Mouse (Mus musculus) adrenal gland, adult (tissue): Measurements from ENCODE around the gene Itga10.
"Not testable (repeated sequence)": the region's sequence is repeated elsewhere in the genome, so short reads cannot be mapped to it uniquely, and the experiment has no call there.

ENCODE experiments used
- DNase-seq, 2 experiments: peaks; one replicate each; pipeline ENCODE4 v3.0.0; 2022 to 2023; ENCODE audit warnings: low spot score in 1 of 2; ENCODE audit not compliant: inconsistent age in 2 of 2

Itga10 gene

DNA sequence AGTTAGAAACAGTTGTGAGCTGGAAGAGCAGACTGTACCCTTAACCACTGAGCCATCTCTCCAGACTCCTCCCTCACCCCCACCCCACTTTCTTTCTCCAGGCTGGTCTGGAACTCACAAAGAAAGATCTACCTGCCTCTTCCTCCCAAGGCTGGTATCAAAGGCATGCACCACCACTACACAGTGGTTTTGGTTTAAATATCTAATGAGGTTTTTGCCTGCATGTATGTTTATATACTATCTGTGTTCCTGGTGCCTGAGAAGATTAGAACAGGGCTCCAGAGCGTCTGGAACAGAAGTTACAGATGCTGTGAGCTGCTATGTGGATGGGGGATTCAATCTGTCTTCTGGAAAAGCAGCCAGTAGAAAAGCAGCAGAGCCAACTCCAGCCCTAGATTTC is 11.4 kb upstream of the Itga10 start:
- DNase-seq: no peak

DNA sequence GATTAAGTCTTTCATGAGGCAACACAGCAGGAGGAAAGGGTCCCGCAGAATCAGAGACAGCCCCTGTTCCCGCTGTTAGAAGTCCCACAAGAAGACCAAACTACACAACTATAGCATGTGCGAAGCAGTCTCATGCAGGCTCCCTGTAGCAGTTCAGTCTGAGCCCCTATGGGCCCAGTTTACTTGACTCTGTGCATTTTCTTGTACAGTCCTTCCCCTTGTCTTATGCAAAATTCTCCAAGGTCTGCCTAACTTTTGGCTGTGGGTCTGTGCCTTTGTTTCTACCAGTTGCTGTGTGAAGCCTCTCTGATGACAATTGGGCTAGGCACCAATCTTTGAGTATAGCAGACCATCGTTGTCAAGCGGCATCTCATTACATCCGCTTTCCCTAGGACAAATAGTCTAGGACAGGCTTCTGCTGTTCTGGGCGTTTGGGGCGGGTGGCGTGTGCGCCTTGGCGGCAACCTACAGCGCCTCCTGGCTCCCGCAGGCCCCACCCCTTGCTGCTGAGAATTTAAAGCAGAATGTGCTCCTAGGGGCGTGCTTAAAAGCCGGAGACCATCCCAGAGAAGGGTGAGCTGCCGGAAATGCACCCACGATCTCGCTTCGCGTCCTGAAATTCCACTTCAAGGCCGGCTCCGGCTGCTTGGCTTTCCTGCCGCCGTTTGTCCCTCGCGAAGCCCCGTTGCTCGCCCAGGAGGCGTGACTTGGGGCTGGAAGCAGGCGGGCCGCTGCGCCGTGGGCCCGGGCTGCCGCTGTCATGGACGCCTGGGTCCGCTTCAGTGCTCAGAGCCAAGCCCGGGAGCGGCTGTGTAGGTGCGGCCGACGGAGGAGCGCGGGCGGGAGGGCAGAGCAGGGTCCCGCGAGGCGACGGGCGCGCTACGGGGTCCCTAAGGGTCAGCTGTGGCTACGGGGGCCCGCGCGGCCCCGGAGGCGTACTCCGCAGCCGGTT is 10.2 kb upstream of the Itga10 start, which contains the start of the genes Pex11b and Gm42957:
Gene Pex11b, plus strand, starts transcription at position 449 of the 952 bp plus-strand sequence.
Gene Gm42957, plus strand, starts transcription at position 547 of the 952 bp plus-strand sequence.
- peak; percentile 93 to 98 for DNase-seq

DNA sequence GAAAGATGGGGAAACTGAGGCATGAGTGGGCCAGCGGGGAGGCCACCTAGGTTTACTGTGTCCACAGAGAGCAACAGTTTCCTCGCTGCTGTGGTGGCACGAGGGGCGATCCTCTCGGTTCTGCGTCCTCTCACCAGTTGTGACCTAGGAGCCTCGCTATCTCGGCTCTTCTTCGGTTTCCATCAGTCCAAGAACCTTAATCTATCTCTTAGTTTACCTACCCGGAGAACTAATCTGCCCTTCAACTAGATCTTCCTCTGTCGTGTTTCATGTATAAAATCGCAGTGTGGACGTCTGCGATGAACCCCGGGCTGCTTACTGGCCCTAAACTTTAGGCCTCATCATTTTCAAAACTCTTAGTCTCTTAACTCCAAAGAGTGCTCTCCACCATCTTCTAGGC is 9.5 kb upstream of the Itga10 start:
- no peak for DNase-seq

DNA sequence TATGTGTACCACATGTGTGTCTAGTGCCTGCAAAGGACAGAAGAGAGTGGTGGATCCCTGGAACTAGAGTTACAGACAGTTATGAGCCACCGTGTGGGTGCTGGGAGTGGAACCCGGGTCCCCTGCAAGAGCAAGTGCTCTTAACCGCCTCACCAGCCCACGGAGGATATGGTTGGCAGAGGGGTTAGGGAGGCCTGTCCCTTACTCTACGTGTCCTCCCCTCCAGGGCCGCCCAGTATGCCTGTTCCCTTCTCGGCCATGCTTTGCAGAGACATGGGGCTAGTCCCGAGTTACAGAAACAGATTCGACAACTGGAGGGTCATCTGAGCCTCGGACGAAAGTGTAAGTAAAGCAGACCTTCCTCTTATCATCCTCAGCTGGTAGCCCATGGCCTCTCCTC is 8.9 kb upstream of the Itga10 start:
- DNase-seq: no peak

DNA sequence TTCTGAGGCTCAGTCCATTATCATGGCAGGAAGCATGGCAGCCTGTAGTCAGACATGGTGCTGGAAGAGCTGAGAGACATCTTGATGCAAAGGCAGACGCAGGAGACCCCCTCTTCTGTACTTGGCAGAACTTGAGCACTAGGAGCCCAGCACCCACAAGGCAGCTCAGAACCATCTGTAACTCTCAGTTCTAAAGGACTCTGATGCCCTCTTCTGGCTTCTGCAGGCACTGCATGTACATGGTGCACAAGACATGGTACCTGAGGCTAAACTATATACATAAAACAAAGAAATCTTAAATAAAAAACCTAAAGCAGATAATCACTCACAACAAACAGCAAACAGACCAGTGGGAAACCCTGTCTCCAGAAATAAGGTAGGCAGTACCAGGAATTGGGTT is 6.2 kb upstream of the Itga10 start:
- peak; percentile 61 to 91 for DNase-seq

DNA sequence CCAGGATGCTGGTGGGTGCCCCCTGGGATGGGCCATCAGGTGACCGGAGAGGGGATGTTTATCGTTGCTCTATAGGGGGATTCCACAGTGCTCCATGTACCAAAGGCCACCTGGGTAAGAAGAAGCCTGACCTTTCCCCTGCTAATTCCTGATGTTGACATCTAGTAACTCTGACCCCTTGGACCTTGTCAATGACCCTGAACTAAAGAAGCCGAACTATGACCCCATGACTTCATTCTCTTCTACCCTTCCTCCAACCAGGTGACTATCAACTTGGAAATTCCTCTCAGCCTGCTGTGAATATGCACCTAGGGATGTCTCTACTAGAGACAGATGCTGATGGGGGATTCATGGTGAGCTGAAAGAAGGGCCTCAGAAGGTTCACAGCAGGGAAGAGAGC is 2.0 kb downstream of the Itga10 start:
- DNase-seq: no peak

DNA sequence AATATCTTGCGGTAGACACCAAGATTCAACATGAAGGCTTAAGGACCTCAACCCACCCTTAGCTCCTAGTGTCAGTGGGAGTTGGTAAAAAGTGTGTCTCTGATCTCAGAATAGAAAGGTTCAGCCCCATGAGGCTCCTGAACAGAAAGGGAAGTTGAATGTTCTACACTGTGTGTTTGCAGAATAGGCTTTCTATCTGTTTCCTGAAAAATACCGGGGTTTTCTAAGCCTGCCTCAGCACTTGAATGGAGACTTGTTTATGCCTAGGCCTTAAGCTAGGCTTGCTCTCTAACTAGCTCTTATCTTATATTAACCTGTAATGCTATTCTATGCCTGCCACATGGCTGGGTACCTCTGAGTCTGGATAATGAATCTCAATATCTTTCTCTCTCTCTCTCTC is 15.5 kb downstream of the Itga10 start:
- no peak for DNase-seq

DNA sequence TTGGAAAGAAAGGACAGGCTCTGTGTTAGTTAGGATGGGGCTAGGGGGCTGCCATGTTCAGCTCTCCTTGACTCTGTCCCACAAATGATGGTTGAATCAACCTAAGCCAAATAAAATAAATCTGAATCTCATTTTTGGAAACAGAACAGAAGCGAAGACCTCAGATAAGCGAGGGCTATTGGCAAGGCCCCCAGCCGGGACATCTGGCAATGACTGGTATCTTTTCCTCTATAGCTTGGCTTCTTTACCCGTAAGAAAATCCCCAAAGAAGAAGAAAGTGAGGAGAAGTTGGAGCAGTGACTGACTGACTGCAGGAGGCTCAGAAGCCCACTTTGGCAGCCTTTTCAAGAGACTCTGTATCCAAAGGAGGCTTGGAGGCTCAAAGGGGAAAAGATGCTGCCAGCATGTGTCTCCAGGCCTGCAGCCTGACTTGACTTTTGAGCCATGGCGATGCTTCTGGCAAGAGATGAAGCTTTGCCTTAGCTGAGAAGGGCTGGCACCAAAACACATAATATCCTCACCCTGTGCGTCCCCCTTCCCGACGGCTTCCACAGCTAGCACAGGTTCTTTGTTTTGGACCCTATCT is 17.4 kb downstream of the Itga10 start:
- DNase-seq: peak in 1 of 2 experiments; percentile 35

DNA sequence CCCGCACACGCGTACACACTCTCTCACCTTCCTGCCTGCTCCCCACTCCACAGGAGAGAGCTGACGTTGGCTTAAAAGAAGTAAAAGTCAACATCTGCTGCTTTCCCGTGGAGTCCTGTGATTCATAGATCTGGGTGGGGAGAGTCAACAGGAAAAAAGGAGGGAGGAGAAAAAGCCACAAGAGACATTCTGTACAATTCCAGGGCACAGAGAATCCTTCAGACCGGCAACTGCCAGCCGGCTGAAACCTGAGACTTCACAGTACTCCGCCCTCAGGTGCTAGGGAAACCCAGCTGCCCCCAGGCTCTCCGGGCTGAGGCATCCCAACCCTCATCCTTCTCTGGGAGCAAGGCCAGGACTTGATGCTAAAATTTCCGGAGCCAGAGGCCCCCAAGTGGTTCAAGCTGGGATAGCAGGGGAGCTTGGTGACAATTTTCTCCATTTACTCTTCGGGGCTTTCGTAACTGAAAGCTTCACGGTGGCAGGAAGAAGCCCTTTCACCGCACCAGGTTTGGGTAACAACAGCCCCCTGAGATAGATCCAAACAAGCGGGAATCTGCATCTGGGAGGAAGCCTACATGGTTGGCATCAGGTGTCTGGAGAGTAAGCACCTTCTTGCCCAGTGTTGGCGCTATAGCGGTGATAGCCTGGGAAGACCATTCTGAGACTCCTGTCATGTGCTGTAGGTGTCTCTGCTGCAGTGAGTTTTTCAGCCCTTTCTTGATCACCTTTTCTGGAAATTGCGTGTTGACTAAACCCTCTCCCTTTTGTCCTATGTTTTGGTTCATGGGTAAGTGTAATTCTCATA is 18.3 kb downstream of the Itga10 start:
- peak; percentile 78 to 95 for DNase-seq

DNA sequence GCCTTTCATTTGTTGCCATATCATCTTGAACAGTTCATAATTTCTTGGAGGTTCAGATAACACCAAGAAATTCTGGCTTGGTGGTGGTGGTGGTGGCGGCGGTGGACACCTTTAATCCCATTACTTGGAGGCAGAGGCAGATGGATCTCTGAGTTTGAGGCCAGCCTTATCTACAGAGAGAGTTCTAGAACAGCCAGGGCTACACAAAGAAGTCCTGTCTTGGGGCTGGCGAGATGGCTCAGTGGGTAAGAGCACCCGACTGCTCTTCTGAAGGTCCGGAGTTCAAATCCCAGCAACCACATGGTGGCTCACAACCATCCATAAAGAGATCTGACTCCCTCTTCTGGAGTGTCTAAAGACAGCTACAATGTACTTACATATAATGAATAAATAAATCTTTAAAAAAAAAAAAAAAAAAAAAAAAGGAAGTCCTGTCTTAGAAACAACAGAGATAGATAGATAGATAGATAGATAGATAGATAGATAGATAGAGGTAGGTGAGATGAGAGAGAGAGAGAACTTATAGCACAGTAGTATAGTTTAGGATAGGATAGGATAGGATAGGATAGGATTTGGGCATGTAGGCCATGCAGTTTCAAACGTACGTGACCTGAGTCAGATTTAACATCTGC is 20.5 kb downstream of the Itga10 start:
- not testable (repeated sequence) for DNase-seq

DNA sequence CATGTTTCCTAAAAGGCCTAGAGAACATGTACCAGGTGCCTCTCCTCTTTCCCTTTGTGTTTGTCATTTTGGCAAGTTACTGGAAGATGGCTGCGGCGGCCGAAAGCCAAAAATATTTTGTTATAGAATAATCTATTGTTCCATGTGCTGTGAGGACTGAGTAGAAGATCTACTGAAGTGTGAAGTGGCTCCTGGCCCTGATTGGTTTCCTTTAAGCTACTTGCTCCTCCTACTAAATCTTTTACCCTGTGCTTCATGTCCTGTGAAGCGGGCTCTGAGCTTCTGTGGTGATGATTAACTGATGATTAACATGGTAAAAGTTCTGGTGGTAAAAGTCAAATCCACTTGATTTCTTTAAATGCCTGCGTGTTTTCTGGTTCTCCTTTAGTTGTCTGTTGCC is 21.5 kb downstream of the Itga10 start:
- DNase-seq: no peak

DNA sequence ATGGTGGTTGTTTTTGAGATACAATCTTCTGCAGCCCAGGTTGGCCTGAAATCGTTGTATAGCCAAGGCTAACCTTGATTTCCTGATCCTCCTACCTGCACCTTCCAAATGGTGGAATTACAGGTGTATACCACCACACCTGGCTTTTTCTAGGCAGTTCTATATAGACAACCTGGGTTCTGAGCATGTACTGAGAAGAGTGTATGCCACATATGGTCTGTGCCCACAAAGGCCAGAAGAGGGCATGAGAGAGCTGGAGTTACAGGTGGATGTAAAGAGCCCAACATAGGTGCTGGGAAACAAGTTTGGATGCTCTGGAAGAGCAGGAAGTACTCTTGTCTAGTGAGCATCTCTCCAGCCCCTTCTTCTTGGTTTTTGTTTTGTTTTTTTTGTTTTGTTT is 21.9 kb downstream of the Itga10 start:
- peak; percentile 34 to 80 for DNase-seq

DNA sequence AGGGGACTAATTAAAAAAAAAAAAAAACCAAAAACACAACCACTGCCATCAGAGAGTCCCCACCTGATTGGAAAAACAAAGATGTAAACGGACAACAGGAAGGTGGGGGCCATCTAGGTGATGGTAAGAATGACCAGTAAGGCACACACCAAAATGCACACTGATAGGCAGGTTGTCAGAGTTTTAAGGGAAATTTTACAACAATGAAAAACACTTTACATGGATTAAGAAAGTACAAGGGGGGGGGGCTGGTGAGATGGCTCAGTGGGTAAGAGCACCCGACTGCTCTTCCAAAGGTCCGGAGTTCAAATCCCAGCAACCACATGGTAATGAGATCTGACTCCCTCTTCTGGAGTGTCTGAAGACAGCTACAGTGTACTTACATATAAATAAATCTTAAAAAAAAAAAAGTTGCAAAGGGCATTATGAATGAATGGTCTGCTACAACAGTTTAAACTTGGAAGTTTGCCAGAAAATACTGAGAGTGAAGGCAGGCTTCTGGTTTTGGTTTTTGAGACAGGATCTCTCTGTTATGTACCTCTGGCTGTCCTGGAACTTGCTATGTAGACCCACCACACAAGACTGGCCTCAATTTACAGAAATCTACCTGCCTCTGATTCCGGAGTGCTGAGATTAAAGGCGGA is 23.2 kb downstream of the Itga10 start:
- DNase-seq: no peak

DNA sequence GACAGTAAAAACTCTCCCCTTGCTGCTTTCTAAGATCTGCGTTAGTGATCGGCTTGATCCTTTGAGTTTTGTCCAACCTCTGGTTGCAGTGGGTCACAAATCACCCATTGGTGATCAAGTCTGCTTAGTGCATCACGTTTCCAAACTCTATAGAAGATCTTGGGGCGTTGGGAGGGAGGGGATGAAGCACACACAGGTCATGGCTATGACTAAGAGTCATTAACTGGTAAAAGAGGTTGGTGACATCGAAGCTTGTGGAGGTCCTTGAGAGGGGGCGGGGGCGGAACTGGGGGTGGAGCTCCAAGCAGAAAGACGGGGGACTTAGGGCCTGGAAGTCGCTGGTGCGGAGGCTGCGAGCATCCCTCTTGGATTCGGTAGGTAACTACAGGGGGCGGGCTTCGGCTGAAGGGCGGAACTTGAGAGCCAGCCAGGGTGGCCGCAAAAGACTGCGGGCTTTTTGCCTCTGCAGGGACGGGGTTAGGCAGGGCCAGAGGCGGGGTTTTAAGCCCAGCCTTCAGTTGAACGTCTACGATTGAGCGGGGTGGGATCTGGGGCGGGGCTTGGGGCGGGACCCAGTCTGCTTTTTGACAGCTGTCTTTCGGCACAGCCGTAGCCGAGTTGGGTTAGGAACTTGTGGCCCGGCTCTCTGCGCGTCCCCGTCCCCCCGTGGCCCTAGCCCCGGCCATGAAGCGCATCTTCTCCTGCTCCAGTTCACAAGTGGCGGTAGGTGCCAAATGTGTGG is 24.5 kb downstream of the Itga10 start, which contains the start of gene Ankrd35:
Gene Ankrd35, plus strand, starts transcription at position 405 of the 742 bp plus-strand sequence.
- peak; percentile 81 to 93 for DNase-seq

DNA sequence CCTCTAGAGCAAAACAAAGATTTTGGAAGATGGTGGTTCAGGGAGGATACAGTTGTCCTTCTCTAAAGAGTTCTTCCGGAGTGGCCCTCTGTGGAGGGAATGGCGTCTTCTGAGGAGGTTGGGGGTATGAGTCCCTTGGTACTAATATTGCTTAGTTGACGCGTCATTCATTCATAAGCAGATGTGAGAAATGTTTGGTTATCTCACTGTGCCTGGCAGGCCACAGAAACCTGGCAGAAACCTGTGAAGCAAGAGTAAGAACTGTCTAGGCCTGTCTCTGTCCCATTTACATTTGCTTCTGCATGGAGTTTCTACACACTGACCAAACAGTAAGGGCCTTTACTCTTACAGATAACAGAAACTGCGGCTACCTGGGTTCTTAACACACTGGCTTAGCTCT is 26.1 kb downstream of the Itga10 start:
- DNase-seq: no peak

DNA sequence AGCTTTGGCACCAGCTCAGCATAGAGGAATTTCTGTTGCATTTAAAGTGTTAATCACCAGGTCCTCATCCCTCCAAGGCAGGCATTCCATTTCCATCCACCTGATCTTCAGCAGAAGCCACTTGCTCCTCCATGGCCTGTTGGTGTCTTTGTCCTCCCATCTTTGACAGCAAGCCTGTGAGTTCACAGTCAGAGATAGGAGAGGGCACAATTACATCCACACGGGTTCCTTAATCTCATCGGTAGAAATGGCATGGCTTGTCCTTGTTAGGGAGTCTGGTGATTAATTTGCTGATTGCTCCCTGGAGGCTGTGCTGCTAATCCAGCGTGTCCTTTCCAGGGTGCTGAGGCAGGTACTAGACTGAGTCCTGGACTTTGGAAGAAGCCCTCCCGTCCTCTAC is 28.1 kb downstream of the Itga10 start:
- peak in 1 of 2 experiments; percentile 55 for DNase-seq

DNA sequence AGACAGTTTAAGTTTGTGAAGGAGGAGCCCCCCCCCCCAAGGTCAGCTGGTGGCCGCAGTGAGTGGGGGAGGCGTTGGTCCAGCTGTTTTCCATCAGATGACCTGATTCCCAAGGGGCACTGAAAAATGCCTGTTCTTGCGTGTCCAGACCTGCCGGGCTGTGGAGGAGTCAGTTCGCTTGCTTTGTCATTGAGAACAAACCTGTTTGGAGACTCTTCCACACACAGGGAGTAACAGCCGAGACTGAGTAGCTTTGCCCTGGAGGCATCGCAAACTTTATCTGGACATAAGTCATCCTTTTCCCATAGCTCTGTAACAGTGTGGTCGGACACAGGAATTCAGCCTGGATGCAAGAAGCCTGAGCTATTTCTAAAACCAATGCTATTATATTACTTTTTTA is 29.1 kb downstream of the Itga10 start:
- peak in 1 of 2 experiments; percentile 35 for DNase-seq

DNA sequence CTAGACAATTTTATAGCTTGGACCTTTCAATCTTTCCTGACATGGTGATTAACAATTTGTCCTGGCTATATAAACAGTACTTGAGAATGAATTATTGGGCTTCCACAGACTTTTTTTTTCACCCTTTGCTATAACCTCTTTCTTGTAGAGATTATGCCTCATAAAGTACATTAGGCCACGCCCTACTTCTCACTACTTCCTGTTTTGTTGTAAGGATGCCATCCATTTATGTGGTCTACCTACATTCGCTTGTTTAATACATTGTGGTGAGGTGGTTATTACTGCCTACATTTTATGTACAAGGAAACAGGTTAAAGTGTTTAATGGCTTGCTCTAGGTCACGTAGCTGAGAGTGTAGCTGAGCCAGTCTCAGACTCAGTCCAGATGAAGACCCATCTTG is 29.8 kb downstream of the Itga10 start:
- DNase-seq: no peak

DNA sequence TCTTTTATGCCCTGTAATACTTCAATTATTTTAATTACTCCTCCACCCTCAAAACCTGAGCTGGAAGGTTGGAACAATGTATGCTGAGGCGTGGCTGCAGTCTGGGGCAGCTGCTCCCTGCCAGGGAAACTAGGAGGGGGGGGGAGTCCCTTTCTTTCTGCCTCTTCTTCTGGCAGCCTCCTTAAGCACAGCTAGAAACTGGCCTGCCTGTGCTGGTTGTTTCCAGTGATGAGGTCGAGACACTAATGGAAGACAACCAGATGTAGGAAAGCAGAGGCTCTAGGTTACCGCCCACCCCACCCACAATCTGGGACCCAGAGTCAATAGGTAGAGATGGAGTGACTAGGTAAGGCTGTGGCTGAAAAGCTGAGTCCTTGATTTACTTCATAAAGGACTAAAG is 30.3 kb downstream of the Itga10 start:
- DNase-seq: no peak

DNA sequence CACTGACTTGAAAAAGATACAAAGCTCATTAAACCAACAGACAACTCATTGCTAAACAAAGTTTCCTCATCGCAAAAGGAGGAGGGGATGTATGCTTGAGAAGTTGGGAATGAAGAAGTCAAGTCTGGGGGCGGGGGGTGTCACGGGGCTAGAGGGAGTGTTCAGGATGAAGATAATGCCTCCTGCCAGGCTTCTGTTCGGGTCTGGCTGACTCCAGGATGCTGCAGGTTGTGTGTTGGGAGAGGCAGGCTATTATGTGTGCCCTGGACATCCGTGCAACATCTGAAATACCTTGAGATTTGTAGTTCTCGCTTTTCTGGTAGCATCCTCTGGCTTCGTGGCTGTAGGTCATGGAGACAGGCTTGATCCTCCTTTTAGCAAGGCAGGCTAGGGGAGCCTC is 33.1 kb downstream of the Itga10 start:
- DNase-seq: peak in 1 of 2 experiments; percentile 36
